Mouse (Mus musculus): ENCODE results near the gene Otulin. TPM values are rescaled to one million over a fixed set of nuclear protein-coding genes. Genes with fewer than 3 reads are reported as not detected.

Gene Otulin
- total RNA-seq, 2 experiments from 2014 or later, result 14.9 to 17.4 TPM

DNA sequence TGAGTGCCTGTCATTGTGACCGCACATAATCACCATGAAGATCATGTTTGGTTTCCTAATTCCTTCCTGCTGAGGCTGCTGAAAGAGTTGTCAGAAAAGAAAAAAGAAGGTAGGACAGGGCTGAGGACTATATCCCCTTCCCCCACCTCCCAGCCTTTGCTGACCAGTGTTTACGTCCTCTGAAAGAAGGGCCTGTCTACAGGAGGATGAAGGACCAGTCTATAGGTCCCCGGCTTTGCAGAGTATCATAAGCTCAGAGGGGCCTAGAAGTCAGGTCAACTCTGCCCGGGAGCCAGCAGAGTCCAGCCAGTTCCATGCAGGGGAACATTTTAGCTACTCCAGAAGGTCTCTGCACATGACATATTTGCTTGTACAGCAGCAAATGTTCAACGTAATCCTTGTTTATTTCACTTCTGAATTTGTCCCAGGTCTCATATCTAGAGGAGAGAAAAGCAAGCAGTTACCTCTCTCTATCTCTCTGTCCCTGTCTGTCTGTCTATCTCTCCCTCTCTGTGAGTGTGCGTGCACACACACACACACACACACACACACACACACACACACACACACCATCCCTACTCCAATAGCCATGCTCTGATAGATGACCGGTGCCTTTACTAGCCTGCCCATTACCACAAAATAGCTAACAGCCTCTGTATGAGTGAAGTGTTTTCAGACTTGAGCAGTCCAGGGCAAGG lies 133.0 kb downstream of the Otulin start:
- no peak for DNase-seq
- intact Hi-C loops (cut with DNase I; ENCODE audit: low total_unique reads), result no loop called here

DNA sequence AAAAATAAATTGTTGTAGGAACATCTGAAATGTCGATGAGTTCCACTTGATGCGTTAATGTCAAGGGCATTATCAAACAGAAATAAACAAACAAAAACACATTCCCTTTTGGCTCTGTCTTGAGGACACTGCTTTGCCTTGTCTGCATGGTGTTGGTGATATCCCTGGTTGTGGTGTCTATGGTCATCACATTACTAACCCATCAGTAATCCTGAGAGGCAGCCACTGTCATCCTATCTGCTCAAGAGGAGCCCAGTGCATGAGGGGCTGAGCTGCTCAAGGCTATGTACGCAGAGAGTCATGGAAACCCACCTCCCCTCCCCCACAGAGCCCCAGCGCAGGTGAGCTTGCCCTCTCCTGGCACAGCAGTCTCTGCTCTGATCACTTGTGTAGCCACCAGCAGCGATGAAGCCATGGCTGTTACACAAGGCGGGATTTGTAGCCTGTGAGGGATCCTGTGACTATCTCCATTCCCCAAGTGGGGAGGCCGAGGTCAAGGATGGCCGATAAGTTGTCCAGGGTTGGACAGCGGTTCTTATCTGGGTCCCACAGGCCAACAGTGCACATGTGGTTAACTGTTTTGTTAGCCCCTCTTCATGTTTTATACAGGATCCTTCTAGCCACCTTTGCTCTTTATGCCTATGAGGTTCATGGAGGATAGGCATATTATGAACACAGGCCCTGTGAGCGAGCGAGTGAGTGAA lies 133.7 kb downstream of the Otulin start:
- no peak for DNase-seq
- intact Hi-C loops (cut with DNase I; ENCODE audit: low total_unique reads), result no loop called here

DNA sequence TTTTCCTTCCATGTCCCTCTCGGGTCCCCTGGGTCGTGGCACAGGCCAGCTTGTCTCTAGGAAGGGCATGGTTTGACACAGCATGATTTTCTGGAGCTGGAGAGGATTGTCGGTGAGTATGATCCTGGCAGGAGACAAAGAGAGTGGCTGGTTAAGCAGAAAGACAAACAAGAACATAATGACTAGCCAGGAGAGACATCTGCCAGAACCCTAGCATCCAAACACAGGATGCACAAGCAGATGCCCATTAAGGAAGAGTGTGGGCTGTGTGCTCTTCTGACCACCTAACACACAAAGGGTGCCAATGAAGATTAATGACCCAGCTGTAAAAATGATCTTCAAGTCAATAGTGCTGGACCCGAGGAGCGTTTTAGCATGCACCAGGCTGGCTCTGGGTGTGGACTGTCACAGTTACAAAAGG lies 134.5 kb downstream of the Otulin start:
- DNase-seq, result no peak
- intact Hi-C loops (cut with DNase I; ENCODE audit: low total_unique reads), result no loop called here

DNA sequence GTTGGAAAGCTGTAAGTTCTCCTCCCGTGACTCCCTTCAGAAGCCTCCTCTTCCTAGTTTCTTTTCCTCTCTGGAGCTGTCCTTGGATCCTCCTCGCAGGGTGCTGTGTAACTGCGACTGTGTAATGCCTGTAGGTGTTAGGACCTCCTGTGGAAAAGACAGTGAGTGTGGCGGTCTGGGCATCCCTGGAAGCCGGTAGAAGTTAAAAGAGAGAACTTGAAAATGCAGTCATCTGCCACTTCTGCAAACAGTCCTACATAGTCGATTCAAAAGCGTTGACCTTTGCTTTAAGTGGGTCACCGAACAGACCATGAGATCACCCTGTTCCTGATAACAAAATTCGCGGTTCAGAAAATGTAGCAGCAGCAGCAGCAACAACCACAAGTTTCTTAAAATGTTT lies 137.0 kb downstream of the Otulin start:
- DNase-seq, result no peak
- intact Hi-C loops (cut with DNase I; ENCODE audit: low total_unique reads), result no loop called here

DNA sequence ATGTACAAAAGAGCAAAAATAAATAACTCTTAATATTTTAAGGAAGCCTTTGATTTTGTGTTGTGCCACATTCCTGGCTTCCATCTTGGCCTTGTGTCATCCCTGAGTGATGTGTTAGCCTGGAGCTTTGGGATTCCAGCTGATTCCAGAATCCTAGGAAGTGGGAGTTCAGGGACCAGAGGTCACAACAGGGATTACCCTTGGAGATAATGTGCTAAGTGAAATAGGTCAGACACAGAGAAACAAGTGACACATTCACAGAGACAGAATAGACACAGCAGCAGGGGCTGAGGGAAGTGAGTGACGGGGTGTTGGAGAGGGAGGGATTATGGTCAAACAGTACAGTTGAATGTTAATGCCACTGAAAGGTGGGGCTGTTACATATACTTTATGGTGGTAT lies 137.8 kb downstream of the Otulin start:
- no peak for DNase-seq
- intact Hi-C loops (cut with DNase I; ENCODE audit: low total_unique reads), result no loop called here

Small RNA genes within 50 kb of the gene (microRNA-seq; reads per million reads assigned to microRNA genes)
- 0 to 0.64 reads per million in 2 experiments for gene Mir7117

Other genes starting within 250 kb of the Otulin start
- 10 to 100 TPM; 41.5 to 55.1 TPM for gene Ank, start 164.0 kb downstream of the Otulin start, total RNA-seq (2021)
- gene Otulinl, start 50.9 kb upstream of the Otulin start, total RNA-seq (2021), result 1 to 10 TPM in 1 of 2 experiments, under 1 TPM in 1; 0.98 to 1.7 TPM

All from gastrocnemius, postnatal 14 days (tissue).